Mouse (Mus musculus): Measurements from ENCODE around the gene Usp6nl. TPM values are rescaled to one million over a fixed set of nuclear protein-coding genes. Genes with fewer than 3 reads are reported as not detected.

Usp6nl gene
- total and polyA plus RNA-seq, 2 experiments from 2014 or later = 5.7 to 16.7 TPM

- WGBS = 91% methylated on average over 10 of the region's 10 CpGs
- TF ChIP-seq CTCF (IDR thresholded peaks at IDR 0.05) = no peak
- no peaks in the 10 kb centered on the region for H3K36me3 ChIP-seq (ENCODE audit: insufficient read depth, low read length)
- H3K9me3 ChIP-seq (ENCODE audit: low read length) = no peaks in the 10 kb centered on the region
- no peak overlapping the region for H3K4me2 ChIP-seq (ENCODE audit: low read depth, low read length, poor library complexity, severe bottlenecking)
- H3K4me3 ChIP-seq (ENCODE audit: low read depth, low read length) = no peak overlapping the region
- no peak overlapping the region for H3K9ac ChIP-seq (replicated peaks; ENCODE audit: low read length, poor library complexity, severe bottlenecking)
- DNase-seq (ENCODE audit: low spot score) (no peak), ATAC-seq (ENCODE audit: low FRiP score) (no peak)
- H3K4me1 ChIP-seq (ENCODE audit: insufficient read depth, low read length) = no peaks in the 10 kb centered on the region
- H3K27ac ChIP-seq (ENCODE audit: low read depth, low read length) = no peak overlapping the region
- H3K27me3 ChIP-seq (ENCODE audit: insufficient read depth, low read length) = no peaks in the 10 kb centered on the region
These were observed 9.7 kb upstream of the Usp6nl start for GRCm38 (mm10) chr2:6312764-6313163.

- Histone ChIP-seq H3K27me3 (ENCODE audit: insufficient read depth, low read length) (no peaks in the 10 kb centered on the region), H3K9ac (replicated peaks; ENCODE audit: low read length, poor library complexity, severe bottlenecking) (no peak overlapping the region), H3K36me3 (ENCODE audit: insufficient read depth, low read length) (no peaks in the 10 kb centered on the region), H3K27ac (ENCODE audit: low read depth, low read length) (no peak overlapping the region), H3K4me2 (ENCODE audit: low read depth, low read length, poor library complexity, severe bottlenecking) (no peak overlapping the region), H3K4me1 (ENCODE audit: insufficient read depth, low read length) (no peaks in the 10 kb centered on the region), H3K9me3 (ENCODE audit: low read length) (no peaks in the 10 kb centered on the region), H3K4me3 (ENCODE audit: low read depth, low read length) (no peak overlapping the region)
- DNase-seq (ENCODE audit: low spot score) (no peak), ATAC-seq (ENCODE audit: low FRiP score) (no peak)
- no peak for TF ChIP-seq CTCF (IDR thresholded peaks at IDR 0.05)
- WGBS = 83% methylated on average over 1 of the region's 1 CpGs
These were observed 8.7 kb upstream of the Usp6nl start for GRCm38 (mm10) chr2:6313733-6314132.

- H3K27ac ChIP-seq (ENCODE audit: low read depth, low read length) = no peak overlapping the region
- H3K9ac ChIP-seq (replicated peaks; ENCODE audit: low read length, poor library complexity, severe bottlenecking) = no peak overlapping the region
- 0 out of 2 replicates have a peak, but pooled peaks cover 3% of the 10 kb centered on the region for H3K4me1 ChIP-seq (ENCODE audit: insufficient read depth, low read length)
- no peak for DNase-seq (ENCODE audit: low spot score)
- no peaks in the 10 kb centered on the region for H3K36me3 ChIP-seq (ENCODE audit: insufficient read depth, low read length)
- no peak overlapping the region for H3K4me2 ChIP-seq (ENCODE audit: low read depth, low read length, poor library complexity, severe bottlenecking)
- ATAC-seq (ENCODE audit: low FRiP score) = no peak
- no peak for TF ChIP-seq CTCF (IDR thresholded peaks at IDR 0.05)
- 87% methylated on average over 3 of the region's 3 CpGs for WGBS
- H3K9me3 ChIP-seq (ENCODE audit: low read length) = no peaks in the 10 kb centered on the region
- H3K27me3 ChIP-seq (ENCODE audit: insufficient read depth, low read length) = no peaks in the 10 kb centered on the region
- no peak overlapping the region for H3K4me3 ChIP-seq (ENCODE audit: low read depth, low read length)
These were observed 2.3 kb upstream of the Usp6nl start for GRCm38 (mm10) chr2:6320153-6320552.

GRCm38 (mm10) chr2:6321769-6322375 is 595 bp upstream of the Usp6nl start:
- Histone ChIP-seq H3K27me3 (ENCODE audit: insufficient read depth, low read length) (no peaks in the 10 kb centered on the region), H3K4me3 (ENCODE audit: low read depth, low read length) (peak overlapping the region; percentile 94), H3K36me3 (ENCODE audit: insufficient read depth, low read length) (no peaks in the 10 kb centered on the region), H3K9me3 (ENCODE audit: low read length) (no peaks in the 10 kb centered on the region), H3K9ac (replicated peaks; ENCODE audit: low read length, poor library complexity, severe bottlenecking) (peak overlapping the region; percentile 99), H3K4me1 (ENCODE audit: insufficient read depth, low read length) (0 out of 2 replicates have a peak, but pooled peaks cover 3% of the 10 kb centered on the region), H3K4me2 (ENCODE audit: low read depth, low read length, poor library complexity, severe bottlenecking) (peak overlapping the region; percentile 78), H3K27ac (ENCODE audit: low read depth, low read length) (peak overlapping the region; percentile 96)
- WGBS = 9% methylated on average over 9 of the region's 9 CpGs
- no peak for DNase-seq (ENCODE audit: low spot score)
- no peak; the same call in 1 of the 2 replicates for ATAC-seq (ENCODE audit: low FRiP score)
- TF ChIP-seq CTCF (IDR thresholded peaks at IDR 0.05) = no peak

- Histone ChIP-seq H3K4me3 (ENCODE audit: low read depth, low read length) (peak overlapping the region; percentile 94), H3K36me3 (ENCODE audit: insufficient read depth, low read length) (no peaks in the 10 kb centered on the region), H3K4me2 (ENCODE audit: low read depth, low read length, poor library complexity, severe bottlenecking) (peak overlapping the region; percentile 78), H3K27me3 (ENCODE audit: insufficient read depth, low read length) (no peaks in the 10 kb centered on the region), H3K27ac (ENCODE audit: low read depth, low read length) (peak overlapping the region; percentile 96), H3K9ac (replicated peaks; ENCODE audit: low read length, poor library complexity, severe bottlenecking) (peak overlapping the region; percentile 99), H3K4me1 (ENCODE audit: insufficient read depth, low read length) (0 out of 2 replicates have a peak, but pooled peaks cover 3% of the 10 kb centered on the region), H3K9me3 (ENCODE audit: low read length) (no peaks in the 10 kb centered on the region)
- ATAC-seq (ENCODE audit: low FRiP score) (peak; percentile 89), DNase-seq (ENCODE audit: low spot score) (peak; percentile 58)
- TF ChIP-seq CTCF (IDR thresholded peaks at IDR 0.05) = no peak
- WGBS = under 1% methylated on average over 49 of the region's 70 CpGs
These were observed 563 bp downstream of the Usp6nl start for GRCm38 (mm10) chr2:6322938-6323521.

- Histone ChIP-seq H3K36me3 (ENCODE audit: insufficient read depth, low read length) (no peaks in the 10 kb centered on the region), H3K4me3 (ENCODE audit: low read depth, low read length) (no peak overlapping the region), H3K9me3 (ENCODE audit: low read length) (no peaks in the 10 kb centered on the region), H3K4me2 (ENCODE audit: low read depth, low read length, poor library complexity, severe bottlenecking) (no peak overlapping the region), H3K4me1 (ENCODE audit: insufficient read depth, low read length) (0 out of 2 replicates have a peak, but pooled peaks cover 3% of the 10 kb centered on the region), H3K9ac (replicated peaks; ENCODE audit: low read length, poor library complexity, severe bottlenecking) (no peak overlapping the region), H3K27me3 (ENCODE audit: insufficient read depth, low read length) (no peaks in the 10 kb centered on the region), H3K27ac (ENCODE audit: low read depth, low read length) (no peak overlapping the region)
- TF ChIP-seq CTCF (IDR thresholded peaks at IDR 0.05) = no peak
- 47% methylated on average over 3 of the region's 3 CpGs for WGBS
- DNase-seq (ENCODE audit: low spot score) = no peak
- no peak for ATAC-seq (ENCODE audit: low FRiP score)
These were observed 3.2 kb downstream of the Usp6nl start for GRCm38 (mm10) chr2:6325646-6326045.
